Mouse (Mus musculus) 3T3-L1 (cell line): ENCODE data around the gene Tmem269.

ENCODE experiments used
- DNase-seq: peaks from one replicate; pipeline ENCODE4 v3.0.0-alpha.2; 2015; ENCODE audit warnings: low read depth, low spot score

The Tmem269 gene

DNA sequence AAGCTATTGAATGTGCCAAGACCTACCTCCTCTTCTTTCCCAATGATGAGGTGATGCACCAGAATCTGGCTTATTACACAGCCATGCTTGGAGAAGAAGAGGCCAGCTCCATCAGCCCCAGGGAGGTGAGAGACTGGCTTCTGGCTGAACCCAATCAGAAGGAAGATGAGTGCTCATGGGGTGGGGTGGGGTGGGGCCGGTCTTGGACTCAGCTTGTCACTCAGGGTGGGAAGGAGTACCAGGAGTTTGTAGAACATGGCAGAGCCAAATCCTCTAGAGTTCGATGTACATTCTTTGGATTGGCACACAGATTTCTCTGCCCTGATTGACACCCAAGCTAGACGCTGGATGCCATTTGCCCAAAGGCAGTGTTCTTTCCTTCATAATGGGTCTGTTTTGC, 20.6 kb upstream of the Tmem269 start:
- no peak for DNase-seq

DNA sequence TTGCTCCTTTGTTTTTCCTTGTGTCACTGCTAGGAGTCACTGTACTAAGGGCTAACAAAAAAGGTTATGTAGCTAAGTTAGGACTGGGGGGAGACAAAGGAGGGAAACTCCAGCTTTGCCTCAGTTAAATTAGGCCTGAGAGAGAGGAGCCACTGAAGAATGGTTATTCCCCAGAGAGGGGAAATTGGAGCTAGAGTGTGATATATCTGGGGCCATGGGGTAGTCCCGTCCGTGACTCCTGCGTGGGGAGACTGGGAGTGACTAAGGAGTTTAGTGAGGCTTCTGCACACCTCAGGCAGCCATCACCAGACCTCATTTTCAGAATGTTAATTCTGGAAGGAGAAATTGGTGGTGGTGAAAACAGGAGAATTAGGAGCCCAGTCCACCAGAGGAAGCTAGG, 16.3 kb upstream of the Tmem269 start:
- peak; percentile 26 for DNase-seq

DNA sequence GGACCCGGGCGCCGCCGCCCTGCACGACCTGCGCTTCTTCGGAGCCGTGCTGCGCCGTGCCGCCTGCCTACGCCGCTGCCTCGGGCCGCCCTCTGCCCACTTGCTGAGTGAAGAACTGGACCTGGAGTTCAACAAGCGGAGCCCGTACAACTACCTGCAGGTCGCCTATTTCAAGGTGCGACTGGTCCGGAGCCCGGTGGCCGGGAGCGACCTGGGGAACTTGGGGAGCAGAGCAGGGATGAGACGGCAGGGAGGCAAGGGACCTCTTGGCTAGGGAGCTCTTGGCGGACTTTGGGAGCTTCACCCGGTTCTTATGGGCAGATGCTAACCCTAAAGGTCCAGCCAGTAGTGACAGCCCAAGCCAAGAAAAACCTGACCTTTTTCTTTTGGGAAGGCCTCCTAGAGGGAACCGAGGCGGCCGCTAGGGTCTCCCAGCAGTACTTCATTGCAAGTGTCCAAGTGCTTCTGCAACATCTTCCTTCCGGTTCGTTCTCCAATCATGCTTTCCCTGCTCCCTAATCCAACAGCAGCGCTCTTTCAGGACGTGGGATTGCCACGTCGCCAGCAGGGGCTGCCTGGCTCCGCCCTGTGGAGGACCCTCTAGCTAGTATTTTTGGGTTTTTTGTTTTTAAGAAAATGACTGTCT, 15.4 kb upstream of the Tmem269 start:
- DNase-seq: peak; percentile 86

DNA sequence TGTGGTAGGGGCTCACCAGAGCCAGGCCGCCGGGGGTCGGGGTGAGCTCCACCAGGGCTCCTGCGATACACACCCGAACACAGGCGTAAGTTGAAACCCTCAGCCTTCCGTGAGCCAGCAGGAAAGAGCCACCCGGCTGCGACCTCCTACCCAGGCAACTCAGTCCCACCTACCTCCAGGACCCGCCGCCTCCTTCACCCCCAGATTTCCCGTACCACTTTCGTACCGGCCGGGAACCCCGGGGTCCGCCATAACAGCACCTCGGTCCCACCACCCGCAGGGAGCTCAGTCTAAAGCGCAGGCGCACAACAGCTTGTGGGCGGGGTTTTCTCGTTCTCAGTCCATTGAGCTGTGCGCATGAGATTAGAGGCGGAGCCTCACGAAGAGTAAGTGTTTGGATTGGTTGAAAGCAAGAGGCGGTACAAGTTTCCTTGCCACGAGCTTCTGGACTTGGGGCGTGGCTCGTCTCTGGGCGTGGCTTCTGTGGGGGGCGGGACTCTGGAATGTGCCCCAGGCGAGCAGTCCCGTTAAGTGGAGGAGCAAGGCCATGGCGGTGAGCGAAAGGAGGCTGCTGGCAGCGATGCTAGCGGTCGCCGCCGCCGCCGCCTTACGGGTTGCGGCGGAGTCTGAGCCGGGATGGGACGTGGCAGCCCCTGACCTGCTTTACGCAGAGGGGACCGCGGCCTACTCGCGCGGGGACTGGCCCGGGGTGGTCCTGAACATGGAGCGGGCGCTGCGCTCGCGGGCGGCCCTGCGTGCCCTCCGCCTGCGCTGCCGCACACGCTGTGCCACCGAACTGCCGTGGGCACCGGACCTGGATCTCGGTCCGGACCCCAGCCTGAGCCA, 14.6 kb upstream of the Tmem269 start, which contains the start of the genes AU022252 and P3h1:
TSS of gene AU022252 (minus strand) at position 303 of the 846 bp plus-strand sequence.
TSS of gene P3h1 (plus strand) at position 506 of the 846 bp plus-strand sequence.
- peak; percentile 99 for DNase-seq

DNA sequence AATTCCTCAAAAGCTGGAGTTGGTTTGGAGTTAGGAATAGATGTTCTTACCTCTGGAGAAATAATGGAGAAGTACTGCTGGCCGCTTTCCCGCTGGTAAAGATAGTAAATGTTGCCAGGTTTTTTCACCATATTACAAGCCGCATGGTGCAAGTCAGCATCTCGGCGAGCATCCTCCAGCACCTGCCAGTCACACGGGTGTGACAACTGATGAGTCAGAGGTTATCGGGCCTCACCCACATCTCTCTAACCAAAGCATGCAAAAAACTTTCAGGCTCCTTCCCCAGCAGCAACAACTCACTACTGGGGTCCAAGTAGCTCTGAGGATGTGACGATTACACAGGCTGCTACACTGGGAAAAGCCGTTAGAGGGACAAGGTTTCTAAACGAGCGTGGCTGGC, 8.7 kb upstream of the Tmem269 start:
- DNase-seq: no peak

DNA sequence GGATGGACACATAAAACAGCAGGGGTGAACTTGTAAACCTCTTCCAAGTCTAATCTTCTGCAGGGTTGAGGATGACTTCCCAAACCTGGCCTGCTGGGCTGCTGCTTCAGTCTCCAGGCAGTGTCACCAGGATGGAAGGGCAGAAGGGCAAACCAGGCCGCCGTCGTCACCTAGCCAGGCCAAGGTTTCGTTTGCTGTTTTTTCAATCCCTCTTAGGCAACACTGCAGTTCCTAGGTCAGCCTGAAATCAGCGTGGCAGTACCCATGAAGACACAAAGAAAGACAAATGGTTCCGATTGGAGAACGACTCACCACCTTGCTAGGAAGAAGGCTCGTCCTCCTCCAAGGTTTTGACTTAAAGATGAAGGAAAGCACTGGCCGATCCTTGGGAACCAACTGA, 7.7 kb upstream of the Tmem269 start:
- no peak for DNase-seq

DNA sequence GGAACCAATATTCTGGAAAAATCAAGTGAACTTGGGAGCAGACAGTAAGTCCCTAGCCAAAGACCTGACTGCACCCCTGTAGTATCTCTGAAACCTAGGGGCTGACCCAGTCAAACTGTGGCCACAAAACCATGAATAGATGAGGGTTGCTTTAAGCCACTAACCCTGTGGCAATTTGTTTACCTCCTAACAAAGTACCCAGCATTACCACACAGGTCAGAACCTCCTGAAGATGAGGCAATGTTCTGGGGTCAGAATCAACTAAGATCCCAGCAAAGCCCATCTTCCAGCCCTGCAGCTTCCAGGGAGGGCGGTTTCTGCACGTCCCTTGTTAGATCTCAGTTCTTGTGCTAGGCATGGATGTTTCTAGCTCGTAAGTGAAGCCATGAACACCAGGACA, 6.5 kb upstream of the Tmem269 start:
- DNase-seq: no peak

DNA sequence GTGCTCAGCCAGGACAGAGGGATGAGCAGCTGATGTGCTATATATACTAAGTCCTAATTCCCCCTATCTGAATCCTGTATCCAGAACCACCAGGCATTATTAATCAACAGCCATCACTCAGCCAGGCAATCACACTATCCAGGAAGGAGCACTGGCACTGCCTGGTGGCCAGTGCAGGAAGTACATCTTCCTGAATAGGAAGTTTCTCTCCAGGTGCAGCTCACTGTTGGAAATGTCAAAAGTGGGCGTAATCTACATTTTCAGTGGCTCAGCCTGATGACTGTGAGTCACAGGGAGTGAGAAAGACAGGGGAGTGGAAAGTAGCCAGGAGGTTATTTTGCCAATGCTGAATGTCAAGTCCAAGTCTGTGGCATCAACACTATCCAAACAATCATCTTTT, 5.7 kb upstream of the Tmem269 start:
- DNase-seq: peak; percentile 76

DNA sequence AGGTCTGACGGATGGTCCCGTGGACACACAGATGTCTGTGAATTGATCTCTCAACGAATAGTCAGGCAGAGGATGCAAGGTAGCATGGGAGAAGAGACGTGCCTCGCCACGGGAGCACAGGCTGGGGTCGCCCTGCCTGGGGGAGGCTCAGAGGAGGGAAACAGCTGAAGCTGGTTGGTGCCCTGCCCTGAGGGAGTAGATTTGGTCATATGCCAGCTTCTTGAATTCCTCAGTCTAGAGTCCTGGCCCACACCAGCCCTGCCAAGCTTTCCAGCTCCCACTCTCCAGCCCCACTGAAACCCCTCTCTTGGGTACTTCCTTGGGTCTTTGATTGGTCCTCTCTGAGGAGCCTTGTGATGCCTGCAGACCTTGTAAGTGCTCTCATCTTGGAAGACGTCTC, 1.4 kb downstream of the Tmem269 start:
- peak; percentile 27 for DNase-seq

DNA sequence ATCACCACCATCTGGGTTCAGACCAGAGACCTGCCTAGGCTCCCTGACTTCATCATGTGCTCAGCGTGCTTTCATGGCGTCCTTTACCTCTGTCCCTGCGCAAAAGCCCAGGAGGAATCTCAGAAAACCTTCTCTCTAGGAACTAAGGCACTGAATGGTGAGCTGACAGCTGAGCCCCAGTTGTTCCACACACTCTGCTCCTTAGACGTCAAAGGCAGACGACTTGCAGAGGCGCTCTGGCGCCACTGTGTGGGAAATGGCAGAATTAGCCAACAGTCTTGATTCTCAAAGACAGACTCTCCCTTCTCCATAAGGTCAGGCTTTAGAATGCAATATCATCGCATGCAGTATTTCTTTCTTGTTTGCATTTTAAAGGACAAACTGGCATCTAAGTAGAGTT, 13.3 kb downstream of the Tmem269 start:
- peak; percentile 67 for DNase-seq

DNA sequence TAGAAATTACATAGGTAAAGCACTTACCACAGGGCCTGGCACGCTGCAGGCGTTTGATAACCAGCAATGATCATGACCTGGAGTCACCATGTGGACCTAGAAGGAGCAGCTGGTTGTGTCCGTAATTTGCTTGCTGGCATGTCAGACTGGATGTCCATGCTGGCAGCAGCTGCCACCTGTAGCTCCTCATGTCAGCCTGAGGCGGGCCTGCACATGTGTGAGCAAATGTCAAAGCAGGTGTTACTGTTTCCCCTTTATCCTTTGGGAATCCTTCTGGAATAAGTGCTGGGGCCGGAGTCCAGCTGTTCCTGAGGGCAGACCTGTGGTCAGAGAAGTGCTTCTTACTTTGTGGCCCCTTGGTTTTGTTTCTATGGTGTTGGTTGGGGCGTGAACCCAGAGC, 19.9 kb downstream of the Tmem269 start:
- no peak for DNase-seq

DNA sequence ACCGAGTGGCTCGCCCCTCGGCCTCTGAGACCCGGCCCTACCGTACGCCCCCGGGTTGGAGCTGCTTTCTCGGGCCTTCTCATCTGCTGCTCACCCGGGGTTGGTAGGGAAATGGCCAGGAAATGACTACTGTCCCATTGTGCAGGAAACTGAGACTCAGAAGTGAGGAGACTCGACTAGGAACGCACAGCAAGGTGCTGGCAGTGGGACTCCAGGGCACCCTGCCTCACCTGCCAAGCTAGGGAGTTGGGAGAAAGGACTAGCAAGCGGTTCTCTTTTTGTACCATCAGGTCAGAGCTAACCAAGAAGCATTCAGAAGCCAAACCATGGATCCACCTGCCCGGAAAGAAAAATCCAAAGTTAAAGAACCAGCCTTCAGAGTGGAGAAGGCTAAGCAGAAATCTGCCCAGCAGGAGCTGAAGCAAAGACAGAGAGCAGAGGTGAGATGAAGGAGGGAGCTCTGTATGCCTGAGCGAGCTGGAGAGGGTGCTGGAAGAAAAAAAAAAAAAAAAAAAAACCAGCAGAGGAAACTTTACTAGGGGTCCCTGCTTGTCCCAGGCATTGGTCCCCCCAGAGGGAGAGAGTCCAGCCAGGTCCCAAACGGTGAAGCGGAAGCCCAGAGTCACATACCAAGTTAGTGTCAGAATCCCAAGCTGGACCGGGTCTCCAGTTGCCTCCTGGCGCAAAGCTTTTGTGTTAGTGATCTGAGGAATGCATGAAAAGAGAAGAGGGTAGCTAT, 22.3 kb downstream of the Tmem269 start:
- DNase-seq: peak; percentile 20

DNA sequence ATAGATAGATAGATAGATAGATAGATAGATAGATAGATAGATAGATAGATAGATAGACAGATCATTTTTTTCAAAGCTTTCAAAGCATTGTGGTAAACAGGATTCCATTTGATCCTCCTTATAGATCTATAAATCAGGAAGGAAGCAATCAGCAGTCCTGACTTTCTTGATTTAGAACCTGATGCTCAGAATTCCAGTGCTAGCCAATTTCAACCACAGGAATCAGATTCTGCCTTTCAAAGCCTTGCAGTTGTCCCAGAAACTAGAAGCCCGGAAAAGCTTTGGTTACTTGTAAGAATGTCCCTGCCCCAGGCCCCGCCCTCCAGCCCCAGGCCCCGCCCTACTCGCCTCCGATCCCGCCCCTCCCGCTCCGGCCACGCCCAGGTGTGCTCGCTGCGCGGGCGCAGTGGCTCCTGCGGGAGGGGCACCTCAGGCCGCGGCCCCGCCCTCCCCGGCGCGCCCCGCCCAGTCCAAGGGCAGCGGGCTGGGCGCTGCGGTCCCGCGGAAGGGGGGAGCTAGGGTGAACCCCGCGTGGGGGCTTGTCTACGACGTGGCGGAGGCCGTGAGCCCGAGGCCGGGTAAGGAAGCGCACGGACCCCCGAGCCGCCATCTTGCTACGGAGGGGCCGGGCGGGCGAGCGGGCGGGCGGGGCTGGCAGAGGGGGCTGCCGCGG, 23.0 kb downstream of the Tmem269 start, which contains the start of gene Svbp:
TSS of gene Svbp (plus strand) at position 398 of the 673 bp plus-strand sequence.
- peak; percentile 79 for DNase-seq

DNA sequence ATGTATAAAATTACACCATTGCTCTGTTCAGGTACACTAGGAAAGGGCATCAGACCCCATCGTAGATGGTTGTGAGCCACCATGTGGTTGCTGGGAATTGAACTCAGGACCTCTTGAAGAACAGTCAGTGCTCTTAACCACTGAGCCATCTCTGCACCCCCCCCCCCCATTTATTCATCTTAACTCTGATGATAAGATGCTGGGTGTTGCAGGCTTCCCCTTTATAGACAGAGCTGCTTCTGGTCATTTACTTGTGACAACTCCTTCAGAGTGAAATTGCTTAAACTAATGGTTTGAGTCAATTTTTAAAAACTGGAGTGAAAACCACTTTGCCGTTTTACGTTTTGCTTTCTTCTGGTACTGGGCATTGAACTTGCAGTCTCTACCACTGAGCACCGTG, 25.3 kb downstream of the Tmem269 start:
- no peak for DNase-seq

DNA sequence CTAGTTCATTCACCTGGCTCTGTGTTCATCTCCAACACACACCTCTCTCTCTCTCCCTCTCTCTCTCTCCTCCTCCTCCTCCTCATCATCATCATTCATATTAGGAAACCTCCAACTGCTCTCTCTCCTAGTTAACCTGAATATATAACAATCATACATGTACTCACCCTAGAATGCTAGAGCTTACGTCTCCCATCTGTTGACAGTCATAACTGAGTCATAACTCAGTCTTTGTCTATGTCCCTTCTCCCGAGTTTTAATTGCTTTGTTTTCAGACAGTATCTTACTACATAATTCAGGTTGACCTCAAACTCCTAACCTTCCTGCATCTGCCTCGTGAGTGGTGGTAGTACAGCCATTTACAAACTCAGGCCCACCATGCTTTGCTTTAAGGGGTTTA, 26.7 kb downstream of the Tmem269 start:
- no peak for DNase-seq

DNA sequence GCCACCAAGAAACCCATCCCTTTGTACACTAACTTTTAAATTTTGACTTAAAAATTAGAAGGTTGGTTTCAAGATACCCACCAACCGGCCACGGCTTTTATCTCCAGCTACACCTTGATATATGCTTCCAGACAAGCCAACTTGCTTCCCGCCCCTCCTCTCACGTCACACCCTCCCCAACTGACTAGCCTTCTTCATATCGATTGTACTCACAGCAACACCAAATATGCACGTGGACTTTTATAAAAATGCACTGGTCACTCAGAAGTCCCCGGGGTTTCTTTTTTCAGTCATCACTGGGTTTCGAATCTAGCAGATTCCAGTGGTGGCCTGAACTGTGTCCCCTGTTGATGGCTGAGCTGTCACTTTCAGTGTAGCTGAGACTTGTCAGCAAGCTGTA, 27.4 kb downstream of the Tmem269 start:
- DNase-seq: no peak

DNA sequence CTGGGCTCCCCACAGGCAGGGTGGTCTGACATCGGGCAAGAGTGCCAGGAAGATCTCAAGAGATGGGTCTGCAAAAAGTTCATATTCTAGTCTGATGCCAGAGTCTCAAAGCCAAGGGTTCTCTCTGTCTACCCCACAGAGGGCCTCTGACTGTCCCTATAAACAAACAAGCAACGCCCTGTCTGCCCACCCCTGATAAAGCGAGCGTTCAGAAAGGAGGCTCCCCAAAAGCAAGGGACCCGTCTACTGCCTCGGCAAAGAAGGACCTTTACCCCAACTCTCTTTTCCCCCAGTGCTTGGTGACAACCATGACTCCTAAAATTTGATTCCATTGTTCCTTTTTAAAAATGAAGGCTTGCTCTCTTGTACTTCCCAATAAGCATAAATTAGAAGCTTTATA, 28.2 kb downstream of the Tmem269 start, which contains the start of gene Ermap:
TSS of gene Ermap (minus strand) at position 148 of the 400 bp plus-strand sequence.
- DNase-seq: no peak

DNA sequence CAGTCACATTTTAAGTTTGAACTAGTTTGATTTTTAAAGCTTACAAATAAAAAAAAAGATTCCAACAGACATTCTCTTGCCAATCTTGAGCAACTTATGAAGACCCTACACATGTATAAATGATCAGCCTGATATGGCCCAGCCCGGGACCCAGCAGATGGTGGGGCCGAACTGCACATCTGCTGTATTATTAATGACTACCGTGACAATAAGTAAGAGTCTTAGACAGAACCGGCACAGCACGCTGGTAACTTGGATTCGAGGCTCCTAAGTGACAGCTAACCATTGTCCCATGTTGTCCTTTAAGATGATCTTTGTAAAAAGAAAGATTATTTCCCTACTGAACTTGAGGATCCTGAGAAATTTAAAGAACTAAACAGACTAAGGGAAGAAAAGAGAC, 28.6 kb downstream of the Tmem269 start:
- DNase-seq: no peak

DNA sequence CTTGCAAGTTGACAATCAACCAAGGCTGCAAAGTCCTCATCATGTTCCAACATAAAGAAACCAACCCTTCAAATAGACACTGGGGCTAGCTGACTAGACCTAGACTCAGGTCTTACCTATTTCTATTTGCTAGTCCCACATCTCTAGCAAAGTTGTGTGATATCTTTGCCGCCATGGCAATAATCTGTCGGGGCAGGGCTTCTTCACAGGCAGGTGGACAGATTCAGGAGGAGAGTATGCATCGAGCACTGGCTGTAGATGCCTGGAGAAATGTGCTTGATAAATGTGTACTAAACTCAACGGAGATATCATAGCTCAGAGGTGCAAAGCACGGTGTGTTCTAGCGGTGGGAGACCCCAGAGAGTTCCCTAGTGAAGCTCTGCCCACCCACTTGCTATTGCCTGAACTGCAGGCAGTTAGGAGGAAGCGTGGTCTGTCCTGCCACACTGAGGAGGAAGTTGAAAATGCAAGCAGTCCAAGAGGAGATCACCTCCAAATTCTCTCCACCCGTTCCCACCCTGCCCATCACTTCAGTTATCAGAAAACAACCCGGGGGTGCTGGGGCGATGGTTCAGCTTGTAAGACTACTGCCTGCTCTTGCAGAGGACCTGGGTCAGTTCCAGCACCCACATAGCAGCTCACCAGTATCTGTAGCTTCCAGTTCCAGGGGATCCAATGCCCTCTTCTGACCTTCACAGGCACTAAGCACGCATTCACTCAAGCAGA, 29.8 kb downstream of the Tmem269 start:
- DNase-seq: no peak

DNA sequence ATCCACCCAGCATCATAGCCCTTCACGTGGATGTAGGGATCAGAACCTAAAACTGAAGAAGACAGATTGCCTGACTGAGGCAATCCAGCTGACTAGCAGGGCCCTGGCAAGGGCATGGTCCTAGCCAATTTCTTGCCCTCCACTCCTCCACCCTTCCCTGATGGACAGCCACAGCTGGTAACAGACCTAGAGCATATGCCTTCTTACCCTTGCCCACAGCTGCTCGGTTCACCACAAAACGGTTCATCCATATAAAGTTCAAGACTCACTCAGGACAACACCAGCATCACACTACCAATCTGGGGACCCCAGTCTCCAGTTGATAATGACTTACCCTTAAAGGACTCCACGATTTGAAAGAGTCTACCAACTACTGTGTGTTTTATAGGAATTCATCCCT, 32.2 kb downstream of the Tmem269 start:
- DNase-seq: no peak

DNA sequence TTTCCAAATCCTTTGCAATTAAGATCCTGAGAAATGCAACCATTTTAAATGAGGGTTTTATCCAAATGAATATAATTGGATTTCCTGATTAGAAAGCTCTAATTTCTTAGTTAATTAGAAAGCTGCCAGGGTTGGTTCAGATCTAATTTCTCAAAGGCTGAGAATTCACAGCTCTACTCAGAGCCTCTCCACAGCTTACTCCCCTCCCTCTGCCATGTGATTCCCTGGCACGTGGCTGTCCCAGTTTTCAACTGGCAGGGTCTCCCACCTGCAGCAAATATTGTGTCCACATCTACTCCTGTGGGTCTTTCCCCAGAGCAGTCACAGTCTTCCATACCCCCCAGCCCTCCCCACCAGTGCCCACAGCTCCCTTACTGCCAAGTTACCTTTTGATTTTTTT, 34.5 kb downstream of the Tmem269 start:
- no peak for DNase-seq
